Mouse (Mus musculus): ENCODE measurements around the gene Dnah2. TPM values are rescaled to one million over a fixed set of nuclear protein-coding genes. Genes with fewer than 3 reads are reported as not detected.

The Dnah2 gene
- total and polyA plus RNA-seq, 3 experiments, result 0.04 to 0.07 TPM; not detected in 1

DNA sequence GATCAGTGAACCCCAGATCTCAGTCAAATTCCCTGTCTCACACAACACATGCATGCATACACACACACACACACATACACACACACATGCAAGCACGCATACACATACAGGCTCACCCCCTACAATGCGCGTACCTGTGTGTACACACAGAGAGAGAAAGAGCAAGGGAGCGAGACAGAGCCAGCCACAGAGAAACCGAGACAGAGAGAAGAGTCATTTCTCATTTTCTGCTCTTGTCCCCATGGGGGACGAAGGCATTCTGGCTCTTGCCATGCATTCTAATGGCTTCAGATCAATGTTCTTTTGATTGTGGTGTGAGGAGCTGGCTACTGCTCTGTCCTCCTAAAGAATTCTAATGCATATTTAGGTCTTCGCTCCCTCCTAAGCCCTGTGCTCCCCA lies 101.6 kb downstream of the Dnah2 start:
- H3K4me3 ChIP-seq (ENCODE audit: control insufficient read depth in 1 of 2, insufficient read depth in 1 of 2, low read depth in 2 of 2, low read length in 2 of 2), result no peak overlapping the region
- no peak overlapping the region for H3K9ac ChIP-seq (ENCODE audit: control insufficient read depth, low read depth, low read length, poor library complexity, severe bottlenecking)
- H3K9me3 ChIP-seq (replicated peaks; ENCODE audit: insufficient read depth, low read length), result no peaks in the 10 kb centered on the region
- no peaks in the 10 kb centered on the region for H3K36me3 ChIP-seq (ENCODE audit: control insufficient read depth in 1 of 2, insufficient read depth in 2 of 2, low read length in 2 of 2)
- no peak for DNase-seq (ENCODE audit: low read depth, low spot score)
- peaks cover 0 to 5% of the 10 kb centered on the region in 2 experiments; a peak in 1 of 4 replicates for H3K4me1 ChIP-seq (ENCODE audit: control insufficient read depth in 1 of 2, insufficient read depth in 2 of 2, low read length in 2 of 2)
- no peaks in the 10 kb centered on the region for H3K79me2 ChIP-seq (ENCODE audit: control insufficient read depth, insufficient read depth, low read length, poor library complexity)
- TF ChIP-seq MEF2A (IDR thresholded peaks at IDR 0.05; ENCODE audit: extremely low read depth, insufficient replicate concordance, low read depth, low read length, poor library complexity, severe bottlenecking), result no peak
- no peak for TF ChIP-seq SMC3 (IDR thresholded peaks at IDR 0.05; ENCODE audit: low read depth, low read length)
- no peak for TF ChIP-seq ZKSCAN1 (IDR thresholded peaks at IDR 0.05; ENCODE audit: low read depth, low read length)
- TF ChIP-seq POLR2A (IDR thresholded peaks at IDR 0.05; ENCODE audit: control insufficient read depth in 1 of 2, insufficient read depth in 1 of 2, low read depth in 1 of 2, low read length in 2 of 2, poor library complexity in 1 of 2), result no peak
- no peak for TF ChIP-seq ZNF384 (IDR thresholded peaks at IDR 0.05; ENCODE audit: low read depth, low read length)
- TF ChIP-seq TAL1 (IDR thresholded peaks at IDR 0.05; ENCODE audit: low read length), result no peak
- no peak for TF ChIP-seq ELF1 (IDR thresholded peaks at IDR 0.05; ENCODE audit: low read depth, low read length)
- no peak for TF ChIP-seq MAZ (IDR thresholded peaks at IDR 0.05; ENCODE audit: low read depth, low read length)
- TF ChIP-seq USF2 (IDR thresholded peaks at IDR 0.05; ENCODE audit: borderline replicate concordance in 1 of 2, insufficient read depth in 1 of 2, low read depth in 1 of 2, low read length in 2 of 2), result no peak
- no peak for TF ChIP-seq CHD2 (IDR thresholded peaks at IDR 0.05; ENCODE audit: low read length)
- no peak for TF ChIP-seq POLR2AphosphoS2 (IDR thresholded peaks at IDR 0.05; ENCODE audit: low read length)
- no peak for TF ChIP-seq CHD1 (IDR thresholded peaks at IDR 0.05; ENCODE audit: low read depth, low read length)
- no peak for TF ChIP-seq MAX (IDR thresholded peaks at IDR 0.05; ENCODE audit: low read length)
- no peak for TF ChIP-seq USF1 (IDR thresholded peaks at IDR 0.05; ENCODE audit: low read depth, low read length)
- H3K27ac ChIP-seq (ENCODE audit: control insufficient read depth, low read depth, low read length), result no peak overlapping the region
- H3K27me3 ChIP-seq (ENCODE audit: control insufficient read depth in 1 of 2, insufficient read depth in 2 of 2, low read length in 2 of 2), result peaks cover 3 to 7% of the 10 kb centered on the region in 2 experiments; a peak in 3 of 4 replicates

DNA sequence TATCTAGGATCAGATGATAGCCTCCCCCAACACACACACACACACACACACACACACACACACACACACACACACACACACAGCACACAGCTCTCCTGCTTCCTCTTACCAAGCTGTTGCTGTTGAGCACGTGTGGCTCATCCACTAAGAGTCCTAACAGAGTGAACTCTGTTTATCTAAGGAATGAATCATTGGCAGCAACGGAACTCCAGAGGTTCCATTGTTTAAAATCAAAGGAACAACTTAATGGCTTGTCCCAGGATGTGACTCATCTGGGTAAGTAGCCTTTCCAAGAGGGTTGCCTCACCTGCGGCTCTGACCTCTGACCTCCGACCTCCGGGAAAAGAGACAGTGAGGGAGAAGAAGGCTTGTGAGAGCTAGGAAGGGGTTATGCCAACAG lies 105.6 kb downstream of the Dnah2 start:
- Histone ChIP-seq H3K4me1 (ENCODE audit: control insufficient read depth in 1 of 2, insufficient read depth in 2 of 2, low read length in 2 of 2) (peaks cover 0 to 5% of the 10 kb centered on the region in 2 experiments; a peak in 1 of 4 replicates), H3K36me3 (ENCODE audit: control insufficient read depth in 1 of 2, insufficient read depth in 2 of 2, low read length in 2 of 2) (no peaks in the 10 kb centered on the region), H3K9me3 (replicated peaks; ENCODE audit: insufficient read depth, low read length) (no peaks in the 10 kb centered on the region), H3K79me2 (ENCODE audit: control insufficient read depth, insufficient read depth, low read length, poor library complexity) (no peaks in the 10 kb centered on the region), H3K27me3 (ENCODE audit: control insufficient read depth in 1 of 2, insufficient read depth in 2 of 2, low read length in 2 of 2) (peaks cover 2% of the 10 kb centered on the region in 2 experiments; a peak in 3 of 4 replicates), H3K4me3 (ENCODE audit: control insufficient read depth in 1 of 2, insufficient read depth in 1 of 2, low read depth in 2 of 2, low read length in 2 of 2) (no peak overlapping the region), H3K27ac (ENCODE audit: control insufficient read depth, low read depth, low read length) (no peak overlapping the region), H3K9ac (ENCODE audit: control insufficient read depth, low read depth, low read length, poor library complexity, severe bottlenecking) (no peak overlapping the region)
- peak; percentile 44 for DNase-seq (ENCODE audit: low read depth, low spot score)
- TF ChIP-seq JUND (IDR thresholded peaks at IDR 0.05; ENCODE audit: low read depth, low read length), result no peak
- TF ChIP-seq RAD21 (IDR thresholded peaks at IDR 0.05; ENCODE audit: low read depth, low read length), result no peak
- no peak for TF ChIP-seq MAZ (IDR thresholded peaks at IDR 0.05; ENCODE audit: low read depth, low read length)
- TF ChIP-seq MXI1 (IDR thresholded peaks at IDR 0.05; ENCODE audit: low read depth, low read length), result 0 out of 2 replicates have a peak, but pooled peaks have one; percentile 37
- TF ChIP-seq MYC (IDR thresholded peaks at IDR 0.05; ENCODE audit: low read depth, low read length), result 0 out of 2 replicates have a peak, but pooled peaks have one; percentile 65
- no peak for TF ChIP-seq KAT2A (conservative IDR thresholded peaks at IDR 0.05; ENCODE audit: low read depth, low read length)
- no peak for TF ChIP-seq POLR2AphosphoS5 (IDR thresholded peaks at IDR 0.05; ENCODE audit: borderline replicate concordance, low read depth, low read length)
- peak; percentile 45; the same call in 1 of the 2 replicates for TF ChIP-seq BHLHE40 (IDR thresholded peaks at IDR 0.05; ENCODE audit: borderline replicate concordance, low read depth, low read length)
- no peak for TF ChIP-seq TBP (IDR thresholded peaks at IDR 0.05; ENCODE audit: low read depth, low read length)
- TF ChIP-seq USF2 (IDR thresholded peaks at IDR 0.05; ENCODE audit: borderline replicate concordance in 1 of 2, insufficient read depth in 1 of 2, low read depth in 1 of 2, low read length in 2 of 2), result no peak
- no peak for TF ChIP-seq ZC3H11A (IDR thresholded peaks at IDR 0.05; ENCODE audit: low read depth, low read length)
- no peak for TF ChIP-seq MAFK (IDR thresholded peaks at IDR 0.05; ENCODE audit: borderline replicate concordance, low read depth, low read length)
- TF ChIP-seq MAX (IDR thresholded peaks at IDR 0.05; ENCODE audit: low read length), result peak; percentile 59; the same call in 1 of the 2 replicates
- no peak for TF ChIP-seq RCOR1 (IDR thresholded peaks at IDR 0.05; ENCODE audit: low read depth, low read length)
- TF ChIP-seq GATA1 (IDR thresholded peaks at IDR 0.05; ENCODE audit: low read depth, low read length), result no peak
- TF ChIP-seq SMC3 (IDR thresholded peaks at IDR 0.05; ENCODE audit: low read depth, low read length), result no peak
- TF ChIP-seq E2F4 (IDR thresholded peaks at IDR 0.05; ENCODE audit: borderline replicate concordance, low read depth, low read length), result no peak

Data from MEL (cell line).